Mouse (Mus musculus) heart, embryonic 15.5 days (tissue): ENCODE data around the gene 4430402I18Rik. TPM values are rescaled to one million over a fixed set of nuclear protein-coding genes. Genes with fewer than 3 reads are reported as not detected.

Source experiments
- ATAC-seq: fragments of 200-750 bp; cut with Nextera tagmentation; replicated peaks from 2 replicates; pipeline ENCODE4 v1.8.0; 2017; ENCODE audit warnings: low read depth, moderate TSS enrichment; ENCODE audit not compliant: insufficient number of reproducible peaks, insufficient read depth, low FRiP score
- H3K27ac ChIP-seq: fragments of 300-500 bp; sonication (generic); 2 replicates; pipeline ENCODE4 v1.5.1; 2015; ENCODE audit warnings: mild to moderate bottlenecking, inconsistent platforms
- H3K27me3 ChIP-seq: fragments of 300-500 bp; sonication (generic); 2 replicates; pipeline ENCODE4 v1.6.1; 2015; ENCODE audit warnings: inconsistent platforms
- H3K36me3 ChIP-seq: fragments of 300-500 bp; sonication (generic); 2 replicates; pipeline ENCODE4 v1.6.1; 2015; ENCODE audit warnings: mild to moderate bottlenecking, inconsistent platforms
- H3K4me1 ChIP-seq: fragments of 300-500 bp; sonication (generic); replicated peaks from 2 replicates; pipeline ENCODE4 v1.6.1; 2015; ENCODE audit warnings: inconsistent platforms
- H3K4me2 ChIP-seq: fragments of 300-500 bp; sonication (generic); 2 replicates; pipeline ENCODE4 v1.6.1; 2015; ENCODE audit warnings: inconsistent platforms, mild to moderate bottlenecking, moderate library complexity
- H3K4me3 ChIP-seq: fragments of 300-500 bp; sonication (generic); 2 replicates; pipeline ENCODE4 v1.5.1; 2015; ENCODE audit warnings: mild to moderate bottlenecking, inconsistent platforms
- H3K9ac ChIP-seq: fragments of 300-500 bp; sonication (generic); 2 replicates; pipeline ENCODE4 v1.6.1; 2015; ENCODE audit warnings: mild to moderate bottlenecking, inconsistent platforms
- H3K9me3 ChIP-seq: fragments of 300-500 bp; sonication (generic); replicated peaks from 2 replicates; pipeline ENCODE4 v1.6.1; 2016; ENCODE audit warnings: inconsistent platforms
- WGBS: fragments of 180-500 bp; shearing (Covaris S2); methylation state at CpG from one replicate; pipeline ENCODE4 v1.1.7; 2015; ENCODE audit warnings: mixed read lengths; 5-methylcytosine and 5-hydroxymethylcytosine counted together
- polyA plus RNA-seq: library from polyadenylated mRNA; unstranded; fragments of >200 nt; fragmentation: Nextera tagmentation; extraction: Ambion mirVana; gene quantifications from 2 replicates; pipeline ENCODE4 v1.2.1, GENCODE M21; 2015

Gene 4430402I18Rik
- polyA plus RNA-seq, 1 experiment from 2014 or later = 11.4 TPM

DNA sequence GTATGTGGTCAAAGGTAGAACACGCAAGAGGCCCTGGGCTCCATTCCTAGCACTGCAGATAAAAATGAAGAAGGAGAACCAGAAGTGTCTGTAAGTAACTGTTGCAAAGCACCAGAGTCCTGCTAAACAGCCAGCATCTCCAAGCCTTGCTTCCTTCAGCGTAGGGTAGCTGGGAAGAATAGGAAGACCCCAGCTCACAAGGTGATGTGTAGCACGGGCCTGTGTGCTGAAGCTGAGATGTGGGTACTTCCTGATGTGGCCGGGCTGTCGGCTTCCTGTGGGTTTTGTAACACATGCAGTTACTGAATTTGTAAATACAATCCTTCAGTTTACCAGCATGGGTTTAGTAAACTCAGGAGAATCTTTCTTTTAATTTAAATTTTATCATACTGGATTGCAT, 27.8 kb upstream of the 4430402I18Rik start:
- 86% methylated on average over 5 of the region's 5 CpGs for WGBS
- Histone ChIP-seq H3K36me3 (peaks cover 39% of the 10 kb centered on the region), H3K27ac (peak overlapping the region; percentile 64; the same call in 1 of the 2 replicates), H3K4me3 (no peak overlapping the region), H3K27me3 (no peaks in the 10 kb centered on the region), H3K4me2 (no peak overlapping the region), H3K4me1 (peaks cover 24% of the 10 kb centered on the region), H3K9ac (no peak overlapping the region), H3K9me3 (no peaks in the 10 kb centered on the region)
- no peak for ATAC-seq

DNA sequence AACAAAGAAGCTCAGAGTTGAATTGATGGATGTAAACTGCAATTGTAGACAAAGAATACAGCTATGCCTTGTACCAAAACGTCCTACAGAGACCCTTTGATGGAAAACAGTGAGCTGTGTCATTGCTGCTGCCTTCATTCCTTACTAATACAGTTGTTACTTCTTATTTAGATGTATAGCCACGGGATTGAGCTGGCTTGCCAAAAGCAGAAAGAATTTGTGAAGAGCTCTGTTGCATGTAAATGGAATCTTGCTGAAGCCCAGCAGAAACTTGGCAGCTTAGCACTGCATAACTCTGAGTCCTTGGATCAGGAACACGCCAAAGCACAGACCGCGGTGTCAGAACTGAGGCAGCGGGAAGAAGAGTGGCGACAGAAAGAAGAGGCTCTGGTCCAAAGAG, 27.3 kb upstream of the 4430402I18Rik start:
- H3K9me3 ChIP-seq = no peaks in the 10 kb centered on the region
- no peak for ATAC-seq
- H3K4me1 ChIP-seq = peaks cover 24% of the 10 kb centered on the region
- H3K27ac ChIP-seq = peak overlapping the region; percentile 64
- H3K36me3 ChIP-seq = peaks cover 34% of the 10 kb centered on the region
- no peak overlapping the region for H3K4me2 ChIP-seq
- no peaks in the 10 kb centered on the region for H3K27me3 ChIP-seq
- H3K9ac ChIP-seq = no peak overlapping the region
- 73% methylated on average over 7 of the region's 7 CpGs for WGBS
- H3K4me3 ChIP-seq = no peak overlapping the region

DNA sequence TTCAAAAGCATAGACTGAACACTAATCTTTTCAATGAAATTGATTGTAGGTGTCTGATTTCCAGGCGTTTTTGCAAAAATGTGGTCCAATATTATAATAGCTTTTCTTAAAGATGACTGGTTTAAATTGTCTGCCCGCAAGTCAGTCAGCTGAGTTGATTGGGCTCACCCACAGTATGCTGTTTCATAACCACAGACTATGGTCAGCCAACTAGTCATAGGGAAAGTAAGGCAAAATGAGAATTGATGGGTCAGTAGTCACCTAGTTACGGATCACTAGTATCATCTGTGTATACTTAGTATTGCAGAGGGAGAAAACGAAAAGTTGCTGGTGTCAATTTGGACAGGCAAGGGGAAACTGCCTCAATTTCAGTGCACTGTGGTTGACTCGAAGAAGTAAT, 23.8 kb upstream of the 4430402I18Rik start:
- Histone ChIP-seq H3K4me3 (peak overlapping the region; percentile 77), H3K4me2 (peak overlapping the region; percentile 66), H3K36me3 (peaks cover 20% of the 10 kb centered on the region), H3K27me3 (no peaks in the 10 kb centered on the region), H3K4me1 (peaks cover 27% of the 10 kb centered on the region), H3K27ac (peak overlapping the region; percentile 95), H3K9ac (peak overlapping the region; percentile 85), H3K9me3 (no peaks in the 10 kb centered on the region)
- ATAC-seq = no peak
- 67% methylated on average over 5 of the region's 5 CpGs for WGBS

DNA sequence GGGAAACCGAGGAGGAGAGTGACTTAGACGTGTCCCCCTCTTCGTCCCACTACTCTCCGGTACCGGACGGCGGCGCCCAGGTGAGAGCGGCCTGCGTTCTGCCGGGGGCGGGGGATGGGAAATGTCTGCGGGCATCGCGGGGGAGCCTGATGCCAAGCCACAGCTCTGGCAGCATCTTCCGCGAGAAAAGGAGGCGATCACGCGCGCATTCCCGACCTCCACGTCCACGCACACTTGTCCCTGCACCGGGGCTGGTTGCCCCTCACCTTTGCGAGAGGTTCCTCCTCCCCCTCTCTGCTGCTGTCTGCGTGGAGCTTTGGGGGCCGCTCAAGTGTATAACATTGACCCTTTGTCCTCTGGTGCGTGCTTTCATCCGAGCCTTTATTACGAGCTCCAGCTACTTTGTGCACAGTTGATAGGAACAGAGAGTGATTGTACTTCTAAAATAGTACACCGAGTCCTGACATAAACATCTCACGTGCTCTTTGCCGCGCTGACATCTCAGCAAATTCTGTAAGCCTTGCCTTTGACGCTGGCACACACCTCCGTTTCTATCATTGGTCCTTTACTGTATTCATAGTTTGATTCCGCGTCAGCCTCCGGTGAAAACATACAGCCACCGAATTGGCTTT, 23.1 kb upstream of the 4430402I18Rik start:
- Histone ChIP-seq H3K4me3 (peak overlapping the region; percentile 77), H3K27me3 (no peaks in the 10 kb centered on the region), H3K27ac (peak overlapping the region; percentile 95), H3K4me2 (peak overlapping the region; percentile 66), H3K4me1 (peaks cover 27% of the 10 kb centered on the region), H3K36me3 (peaks cover 15% of the 10 kb centered on the region), H3K9me3 (no peaks in the 10 kb centered on the region), H3K9ac (peak overlapping the region; percentile 85)
- WGBS = under 1% methylated on average over 30 of the region's 41 CpGs
- ATAC-seq = peak; percentile 70

DNA sequence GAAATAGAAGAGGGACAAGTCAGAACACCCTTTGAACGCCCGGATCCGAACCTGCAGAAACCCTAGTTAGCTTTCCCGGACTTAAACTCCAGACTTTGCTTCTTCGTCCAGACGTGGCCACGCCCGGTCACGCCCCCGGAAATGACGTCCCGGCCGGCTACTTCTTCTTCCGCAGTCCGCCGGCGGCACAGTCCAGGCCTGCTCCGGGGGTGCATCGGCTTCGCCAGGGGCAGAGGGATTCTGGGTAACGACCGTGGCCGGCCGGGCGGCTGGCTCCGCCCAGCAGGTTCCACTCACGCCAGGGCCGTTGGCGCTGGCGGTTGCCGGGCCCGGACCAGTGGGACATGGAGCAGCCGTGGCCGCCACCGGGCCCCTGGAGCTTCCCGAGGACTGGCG, 22.6 kb upstream of the 4430402I18Rik start, which contains the start of gene Cdc37l1:
TSS of gene Cdc37l1 (plus strand) at position 159 of the 396 bp plus-strand sequence.
- under 1% methylated on average over 37 of the region's 37 CpGs for WGBS
- Histone ChIP-seq H3K4me3 (peak within 1 kb of the TSS; percentile 77), H3K36me3 (peaks cover 10% of the 10 kb centered on the region), H3K9me3 (no peaks in the 10 kb centered on the region), H3K27ac (peak within 1 kb of the TSS; percentile 95), H3K4me1 (peaks cover 22% of the 10 kb centered on the region), H3K4me2 (peak within 1 kb of the TSS; percentile 66), H3K9ac (peak within 1 kb of the TSS; percentile 85), H3K27me3 (no peaks in the 10 kb centered on the region)
- peak; percentile 99 for ATAC-seq

DNA sequence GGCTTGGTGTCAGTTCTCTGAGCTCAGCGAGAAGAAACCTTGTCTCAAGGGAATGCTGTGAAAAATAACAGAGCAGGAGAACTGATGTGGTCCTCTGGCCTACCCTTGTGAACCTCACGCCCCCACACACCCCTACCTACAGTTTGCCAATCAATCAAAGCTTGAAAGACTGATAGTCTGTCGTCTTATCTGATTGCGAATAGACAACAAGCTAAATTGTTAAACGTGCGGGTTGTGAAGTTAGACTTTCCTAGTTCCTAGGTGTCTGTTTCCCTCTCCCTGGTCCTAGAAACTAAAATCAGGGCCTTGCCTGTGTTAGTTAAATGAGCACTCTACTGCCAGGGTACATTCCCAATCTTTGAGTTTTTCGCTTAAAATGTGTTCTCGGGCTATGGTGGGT, 21.9 kb upstream of the 4430402I18Rik start:
- H3K4me2 ChIP-seq = peak overlapping the region; percentile 66
- no peaks in the 10 kb centered on the region for H3K9me3 ChIP-seq
- peak overlapping the region; percentile 95 for H3K27ac ChIP-seq
- H3K4me3 ChIP-seq = peak overlapping the region; percentile 77
- 52% methylated on average over 8 of the region's 8 CpGs for WGBS
- H3K27me3 ChIP-seq = no peaks in the 10 kb centered on the region
- no peak for ATAC-seq
- H3K4me1 ChIP-seq = peaks cover 15% of the 10 kb centered on the region
- peaks cover 3% of the 10 kb centered on the region for H3K36me3 ChIP-seq
- H3K9ac ChIP-seq = peak overlapping the region; percentile 85

DNA sequence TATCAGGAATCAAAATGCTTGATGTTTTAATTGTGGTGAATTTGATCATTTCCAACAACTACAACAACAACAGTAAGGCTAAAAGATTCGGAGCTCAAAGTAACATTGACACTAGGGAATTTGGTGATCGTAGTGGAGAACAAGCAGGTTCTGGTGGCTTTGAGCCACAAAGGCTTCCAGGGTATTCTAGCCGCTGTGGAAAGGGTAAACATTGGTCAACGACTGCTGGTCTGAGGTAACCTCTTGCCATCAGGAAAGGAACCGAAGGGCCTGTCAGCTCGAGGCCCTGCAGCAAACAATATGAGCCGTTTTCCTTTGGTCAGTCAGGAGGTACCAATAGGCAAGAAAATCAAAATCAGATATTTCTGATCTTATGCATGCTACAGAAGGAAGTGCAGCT, 15.0 kb upstream of the 4430402I18Rik start:
- Histone ChIP-seq H3K9me3 (no peaks in the 10 kb centered on the region), H3K4me1 (no peaks in the 10 kb centered on the region), H3K9ac (no peak overlapping the region), H3K4me2 (no peak overlapping the region), H3K27me3 (no peaks in the 10 kb centered on the region), H3K27ac (no peak overlapping the region), H3K4me3 (no peak overlapping the region), H3K36me3 (no peaks in the 10 kb centered on the region)
- WGBS = 78% methylated on average over 7 of the region's 7 CpGs
- ATAC-seq = no peak

DNA sequence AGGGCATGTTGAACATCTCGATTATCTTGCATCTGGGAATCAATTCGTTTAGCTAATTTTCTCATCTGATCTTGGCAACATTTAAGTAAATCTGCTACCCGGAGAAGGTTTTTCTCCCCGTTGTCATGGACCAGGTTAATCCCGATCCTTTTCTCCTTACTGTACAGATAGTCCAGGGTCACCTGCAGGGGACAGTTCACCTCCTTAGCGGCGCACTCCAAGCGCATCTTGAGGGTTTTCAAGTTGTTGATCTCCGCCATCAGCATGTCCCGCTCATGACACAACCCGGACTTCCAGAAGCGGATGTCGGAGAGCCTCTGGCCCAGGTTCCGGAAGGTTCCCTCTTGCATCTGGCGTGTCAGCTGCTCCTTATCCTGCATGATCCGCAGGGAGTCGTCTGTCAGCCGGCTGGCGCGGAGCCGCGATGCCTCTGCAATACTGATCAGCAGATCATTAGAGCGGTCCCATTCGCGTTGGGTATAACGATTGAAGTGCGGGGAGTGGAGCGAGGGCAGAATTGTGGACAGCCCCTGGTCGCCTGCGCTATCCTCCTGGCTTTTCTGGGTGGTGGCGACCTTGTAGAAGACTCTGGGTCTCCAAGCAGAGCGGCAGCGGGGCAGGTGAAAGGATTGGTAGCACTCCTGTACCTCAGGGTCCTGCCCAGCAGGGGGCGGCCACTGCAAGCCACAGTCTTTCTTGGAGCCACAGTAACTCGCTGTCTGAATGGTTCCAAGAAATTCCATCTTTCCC, 7.4 kb upstream of the 4430402I18Rik start:
- ATAC-seq = no peak
- no peaks in the 10 kb centered on the region for H3K36me3 ChIP-seq
- peak overlapping the region; percentile 88 for H3K4me2 ChIP-seq
- H3K27ac ChIP-seq = no peak overlapping the region
- H3K27me3 ChIP-seq = 0 out of 2 replicates have a peak, but pooled peaks cover 6% of the 10 kb centered on the region
- H3K4me1 ChIP-seq = peaks cover 6% of the 10 kb centered on the region
- whole genome bisulfite sequencing = 19% methylated on average over 35 of the region's 35 CpGs
- no peaks in the 10 kb centered on the region for H3K9me3 ChIP-seq
- peak overlapping the region; percentile 48 for H3K9ac ChIP-seq
- peak overlapping the region; percentile 48 for H3K4me3 ChIP-seq

DNA sequence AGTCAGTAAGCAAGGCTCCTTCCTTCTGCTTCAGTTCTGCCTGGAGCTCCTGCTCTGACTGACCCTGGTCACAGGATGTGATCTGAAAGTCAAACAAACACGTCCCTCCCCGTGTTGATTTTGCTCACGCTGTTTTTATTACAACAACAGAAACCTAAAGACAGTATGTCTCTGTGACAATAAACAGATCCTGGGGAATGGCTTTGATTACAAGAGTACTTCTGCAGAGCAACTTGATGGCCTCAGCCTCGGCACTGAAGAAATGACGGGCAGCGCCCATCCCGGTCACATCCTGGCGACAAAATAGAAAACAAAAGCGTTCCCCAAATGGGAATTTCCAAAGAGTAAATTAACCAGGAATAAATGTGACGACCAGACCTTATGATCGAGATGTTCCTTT, 2.7 kb upstream of the 4430402I18Rik start:
- ATAC-seq = no peak
- Histone ChIP-seq H3K27ac (no peak overlapping the region), H3K9me3 (no peaks in the 10 kb centered on the region), H3K4me3 (no peak overlapping the region), H3K9ac (no peak overlapping the region), H3K36me3 (no peaks in the 10 kb centered on the region), H3K4me1 (peaks cover 16% of the 10 kb centered on the region), H3K4me2 (no peak overlapping the region), H3K27me3 (0 out of 2 replicates have a peak, but pooled peaks cover 6% of the 10 kb centered on the region)
- 43% methylated on average over 11 of the region's 11 CpGs for WGBS

DNA sequence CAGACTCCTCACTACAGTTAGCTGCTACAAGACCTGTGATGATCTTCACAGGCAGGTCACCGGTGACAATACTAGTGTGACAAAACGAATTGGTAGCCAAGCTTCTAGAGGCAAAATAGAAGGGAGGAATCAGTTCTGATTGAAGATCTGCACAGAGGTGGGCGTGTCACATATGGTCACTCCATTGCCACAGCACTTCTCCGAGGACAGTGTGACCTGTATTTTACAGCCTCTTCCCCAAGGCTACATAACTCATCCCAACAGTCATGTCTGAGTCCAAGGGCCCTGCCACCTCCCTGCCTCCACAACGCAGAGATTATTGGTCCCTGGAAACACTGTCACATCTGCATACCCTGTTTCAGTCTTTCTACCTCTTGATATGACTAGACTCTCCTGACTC, 1.6 kb upstream of the 4430402I18Rik start:
- H3K4me2 ChIP-seq = no peak overlapping the region
- H3K9ac ChIP-seq = no peak overlapping the region
- H3K4me1 ChIP-seq = peaks cover 21% of the 10 kb centered on the region
- no peak overlapping the region for H3K4me3 ChIP-seq
- H3K27me3 ChIP-seq = no peaks in the 10 kb centered on the region
- H3K9me3 ChIP-seq = no peaks in the 10 kb centered on the region
- H3K36me3 ChIP-seq = no peaks in the 10 kb centered on the region
- no peak overlapping the region for H3K27ac ChIP-seq
- no peak for ATAC-seq
- 79% methylated on average over 5 of the region's 5 CpGs for WGBS

DNA sequence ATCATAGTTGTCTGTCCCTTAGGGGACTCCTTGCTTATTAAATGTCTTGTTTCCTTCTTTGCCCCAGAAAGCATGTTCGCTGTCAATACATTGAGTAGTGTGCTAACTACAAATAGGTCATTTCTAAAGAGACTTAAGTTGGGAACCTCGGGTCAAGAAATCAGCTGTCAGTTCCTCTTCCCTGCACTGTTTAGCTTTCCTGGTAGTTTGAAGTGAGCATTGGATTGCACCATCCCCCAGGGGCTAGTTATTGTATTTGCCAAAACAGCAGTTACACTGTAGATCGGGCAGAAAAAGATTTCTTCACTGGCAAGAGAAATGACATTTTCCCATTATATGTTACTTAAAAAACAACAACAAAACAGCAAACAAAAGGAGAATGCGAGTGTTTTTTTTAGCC, 578 bp upstream of the 4430402I18Rik start:
- 69% methylated on average over 4 of the region's 4 CpGs for WGBS
- H3K4me3 ChIP-seq = no peak overlapping the region
- no peak for ATAC-seq

More for the DNA sequence above, 578 bp upstream of the 4430402I18Rik start:
- Histone ChIP-seq H3K4me2 (no peak overlapping the region), H3K27ac (no peak overlapping the region), H3K27me3 (no peaks in the 10 kb centered on the region), H3K36me3 (no peaks in the 10 kb centered on the region), H3K4me1 (peaks cover 21% of the 10 kb centered on the region), H3K9me3 (no peaks in the 10 kb centered on the region), H3K9ac (no peak overlapping the region)
